Mouse (Mus musculus) intestine, embryonic 15.5 days (tissue): ENCODE data around the gene Stxbp6. TPM values are rescaled to one million over a fixed set of nuclear protein-coding genes. Genes with fewer than 3 reads are reported as not detected.
"Not testable (repeated sequence)": the region's sequence is repeated elsewhere in the genome, so short reads cannot be mapped to it uniquely, and the experiment has no call there.

Source experiments
- ATAC-seq: fragments of 200-750 bp; cut with Nextera tagmentation; 2 replicates; pipeline ENCODE4 v1.8.0; 2017; ENCODE audit warnings: moderate TSS enrichment, moderate library complexity
- H3K27ac ChIP-seq: fragments of 300-500 bp; sonication (generic); 2 replicates; pipeline ENCODE4 v1.5.1; 2015; ENCODE audit warnings: mild to moderate bottlenecking, inconsistent platforms
- H3K27me3 ChIP-seq: fragments of 300-500 bp; sonication (generic); replicated peaks from 2 replicates; pipeline ENCODE4 v1.6.1; 2015; ENCODE audit warnings: inconsistent platforms
- H3K36me3 ChIP-seq: fragments of 300-500 bp; sonication (generic); 2 replicates; pipeline ENCODE4 v1.6.1; 2015; ENCODE audit warnings: inconsistent platforms
- H3K4me1 ChIP-seq: fragments of 300-500 bp; sonication (generic); replicated peaks from 2 replicates; pipeline ENCODE4 v1.6.1; 2015; ENCODE audit warnings: inconsistent platforms
- H3K4me2 ChIP-seq: fragments of 300-500 bp; sonication (generic); replicated peaks from 2 replicates; pipeline ENCODE4 v1.6.1; 2015; ENCODE audit warnings: mild to moderate bottlenecking, inconsistent platforms
- H3K4me3 ChIP-seq: fragments of 300-500 bp; sonication (generic); replicated peaks from 2 replicates; pipeline ENCODE4 v1.5.1; 2015; ENCODE audit warnings: inconsistent platforms
- H3K9ac ChIP-seq: fragments of 300-500 bp; sonication (generic); 2 replicates; pipeline ENCODE4 v1.6.1; 2015; ENCODE audit warnings: inconsistent platforms
- H3K9me3 ChIP-seq: fragments of 300-500 bp; sonication (generic); 2 replicates; pipeline ENCODE4 v1.6.1; 2016; ENCODE audit warnings: inconsistent platforms
- WGBS: fragments of 180-500 bp; shearing (Covaris S2); methylation state at CpG from one replicate; pipeline ENCODE4 v1.1.7; 2015; 5-methylcytosine and 5-hydroxymethylcytosine counted together
- polyA plus RNA-seq: library from polyadenylated mRNA; unstranded; fragments of >200 nt; fragmentation: Nextera tagmentation; extraction: Ambion mirVana; gene quantifications from 2 replicates; pipeline ENCODE4 v1.2.1, GENCODE M21; 2015

Gene Stxbp6
- polyA plus RNA-seq = 12.1 and 18.8 TPM in 2 replicates

GRCm38 (mm10) chr12:45074611-45075342 is at the start of gene Stxbp6:
Stxbp6 (minus strand) TSS chr12:45074709.
- Histone ChIP-seq H3K4me1 (peaks cover 9% of the 10 kb centered on the region; the same call in 1 of the 2 replicates), H3K27ac (peak within 1 kb of the TSS; percentile 88), H3K4me2 (peak within 1 kb of the TSS; percentile 98), H3K4me3 (peak within 1 kb of the TSS; percentile 82), H3K9ac (peak within 1 kb of the TSS; percentile 82), H3K27me3 (no peaks in the 10 kb centered on the region), H3K36me3 (no peaks in the 10 kb centered on the region), H3K9me3 (no peaks in the 10 kb centered on the region)
- WGBS = 2% methylated on average over 20 of the region's 20 CpGs
- ATAC-seq = peak; percentile 61

- H3K27ac ChIP-seq, H3K27me3 ChIP-seq, H3K4me1 ChIP-seq, H3K9ac ChIP-seq, H3K36me3 ChIP-seq, ATAC-seq, H3K9me3 ChIP-seq, H3K4me2 ChIP-seq, H3K4me3 ChIP-seq: not testable (repeated sequence)
- 52% methylated on average over 2 of the region's 2 CpGs for WGBS
Measured at GRCm38 (mm10) chr12:45102954-45103353, 28.4 kb upstream of the Stxbp6 start.

GRCm38 (mm10) chr12:45093732-45094131 is 19.2 kb upstream of the Stxbp6 start:
- 61% methylated on average over 2 of the region's 2 CpGs for WGBS
- Histone ChIP-seq H3K9me3 (no peaks in the 10 kb centered on the region), H3K27ac (no peak overlapping the region), H3K9ac (no peak overlapping the region), H3K4me1 (no peaks in the 10 kb centered on the region), H3K27me3 (no peaks in the 10 kb centered on the region), H3K36me3 (no peaks in the 10 kb centered on the region), H3K4me3 (no peak overlapping the region), H3K4me2 (no peak overlapping the region)
- no peak for ATAC-seq

GRCm38 (mm10) chr12:45092444-45092843 is 17.9 kb upstream of the Stxbp6 start:
- H3K27ac ChIP-seq = no peak overlapping the region
- H3K4me1 ChIP-seq = no peaks in the 10 kb centered on the region
- WGBS = 41% methylated on average over 3 of the region's 3 CpGs
- ATAC-seq = no peak
- H3K9me3 ChIP-seq = no peaks in the 10 kb centered on the region
- no peaks in the 10 kb centered on the region for H3K27me3 ChIP-seq
- no peaks in the 10 kb centered on the region for H3K36me3 ChIP-seq
- H3K4me3 ChIP-seq = no peak overlapping the region
- no peak overlapping the region for H3K9ac ChIP-seq
- no peak overlapping the region for H3K4me2 ChIP-seq

GRCm38 (mm10) chr12:45083145-45083475 is 8.6 kb upstream of the Stxbp6 start:
- Histone ChIP-seq H3K4me1 (peaks cover 7% of the 10 kb centered on the region; the same call in 1 of the 2 replicates), H3K36me3 (no peaks in the 10 kb centered on the region), H3K9ac (no peak overlapping the region), H3K27me3 (no peaks in the 10 kb centered on the region), H3K27ac (no peak overlapping the region), H3K9me3 (no peaks in the 10 kb centered on the region), H3K4me2 (no peak overlapping the region), H3K4me3 (no peak overlapping the region)
- WGBS = 50% methylated on average over 1 of the region's 1 CpGs
- no peak for ATAC-seq

GRCm38 (mm10) chr12:45082379-45083144 is 8.1 kb upstream of the Stxbp6 start:
- no peaks in the 10 kb centered on the region for H3K36me3 ChIP-seq
- H3K4me1 ChIP-seq = peaks cover 7% of the 10 kb centered on the region; the same call in 1 of the 2 replicates
- H3K9me3 ChIP-seq = no peaks in the 10 kb centered on the region
- no peaks in the 10 kb centered on the region for H3K27me3 ChIP-seq
- no peak for ATAC-seq
- no peak overlapping the region for H3K4me2 ChIP-seq
- WGBS = 72% methylated on average over 4 of the region's 4 CpGs
- H3K4me3 ChIP-seq = no peak overlapping the region
- no peak overlapping the region for H3K27ac ChIP-seq
- no peak overlapping the region for H3K9ac ChIP-seq

GRCm38 (mm10) chr12:45081617-45082016 is 7.1 kb upstream of the Stxbp6 start:
- H3K36me3 ChIP-seq = no peaks in the 10 kb centered on the region
- no peak overlapping the region for H3K4me3 ChIP-seq
- WGBS = 35% methylated on average over 1 of the region's 1 CpGs
- no peak overlapping the region for H3K9ac ChIP-seq
- peaks cover 7% of the 10 kb centered on the region; the same call in 1 of the 2 replicates for H3K4me1 ChIP-seq
- H3K27me3 ChIP-seq = no peaks in the 10 kb centered on the region
- H3K9me3 ChIP-seq = no peaks in the 10 kb centered on the region
- no peak overlapping the region for H3K27ac ChIP-seq
- no peak overlapping the region for H3K4me2 ChIP-seq
- no peak for ATAC-seq

- Histone ChIP-seq H3K4me1 (peaks cover 7% of the 10 kb centered on the region; the same call in 1 of the 2 replicates), H3K36me3 (no peaks in the 10 kb centered on the region), H3K27ac (peak overlapping the region; percentile 27; the same call in 1 of the 2 replicates), H3K27me3 (no peaks in the 10 kb centered on the region), H3K9me3 (no peaks in the 10 kb centered on the region), H3K4me3 (no peak overlapping the region), H3K9ac (no peak overlapping the region), H3K4me2 (no peak overlapping the region)
- ATAC-seq = peak; percentile 74
- 24% methylated on average over 5 of the region's 5 CpGs for WGBS
Measured at GRCm38 (mm10) chr12:45080753-45081122, 6.2 kb upstream of the Stxbp6 start.

GRCm38 (mm10) chr12:45080036-45080752 is 5.7 kb upstream of the Stxbp6 start:
- Histone ChIP-seq H3K27ac (peak overlapping the region; percentile 27; the same call in 1 of the 2 replicates), H3K4me2 (no peak overlapping the region), H3K36me3 (no peaks in the 10 kb centered on the region), H3K4me3 (no peak overlapping the region), H3K27me3 (no peaks in the 10 kb centered on the region), H3K9ac (no peak overlapping the region), H3K9me3 (no peaks in the 10 kb centered on the region), H3K4me1 (peaks cover 10% of the 10 kb centered on the region)
- WGBS = 49% methylated on average over 5 of the region's 5 CpGs
- peak; percentile 65 for ATAC-seq

GRCm38 (mm10) chr12:45075631-45076030 is 1.1 kb upstream of the Stxbp6 start:
- WGBS = 64% methylated on average over 11 of the region's 11 CpGs
- Histone ChIP-seq H3K27ac (no peak overlapping the region), H3K9ac (no peak overlapping the region), H3K36me3 (no peaks in the 10 kb centered on the region), H3K4me1 (peaks cover 13% of the 10 kb centered on the region; the same call in 1 of the 2 replicates), H3K27me3 (no peaks in the 10 kb centered on the region), H3K4me3 (no peak overlapping the region), H3K9me3 (no peaks in the 10 kb centered on the region), H3K4me2 (peak overlapping the region; percentile 98)
- ATAC-seq = no peak

GRCm38 (mm10) chr12:45074042-45074601 is 387 bp downstream of the Stxbp6 start:
- ATAC-seq = peak; percentile 79
- WGBS = under 1% methylated on average over 62 of the region's 62 CpGs

More at GRCm38 (mm10) chr12:45074042-45074601, 387 bp downstream of the Stxbp6 start:
- Histone ChIP-seq H3K36me3 (no peaks in the 10 kb centered on the region), H3K4me3 (peak overlapping the region; percentile 82), H3K27ac (peak overlapping the region; percentile 88), H3K27me3 (no peaks in the 10 kb centered on the region), H3K9ac (peak overlapping the region; percentile 82), H3K4me1 (peaks cover 9% of the 10 kb centered on the region; the same call in 1 of the 2 replicates), H3K9me3 (no peaks in the 10 kb centered on the region), H3K4me2 (peak overlapping the region; percentile 98)
